Mouse (Mus musculus) neural tube, embryonic 13.5 days (tissue): ENCODE data around the gene Phgr1. TPM values are rescaled to one million over a fixed set of nuclear protein-coding genes. Genes with fewer than 3 reads are reported as not detected.

Source experiments
- ATAC-seq: fragments of 200-750 bp; cut with Nextera tagmentation; 2 replicates; pipeline ENCODE4 v1.8.0; 2017; ENCODE audit warnings: low read depth, mild to moderate bottlenecking, moderate TSS enrichment, moderate library complexity
- H3K27ac ChIP-seq: fragments of 300-500 bp; sonication (generic); replicated peaks from 2 replicates; pipeline ENCODE4 v1.5.1; 2015; ENCODE audit warnings: moderate library complexity, mild to moderate bottlenecking, inconsistent platforms
- H3K27me3 ChIP-seq: fragments of 300-500 bp; sonication (generic); 2 replicates; pipeline ENCODE4 v1.6.1; 2015; ENCODE audit warnings: mild to moderate bottlenecking, inconsistent platforms
- H3K36me3 ChIP-seq: fragments of 300-500 bp; sonication (generic); 2 replicates; pipeline ENCODE4 v1.6.1; 2015; ENCODE audit warnings: mild to moderate bottlenecking, inconsistent platforms
- H3K4me1 ChIP-seq: fragments of 300-500 bp; sonication (generic); replicated peaks from 2 replicates; pipeline ENCODE4 v1.6.1; 2015; ENCODE audit warnings: inconsistent platforms
- H3K4me2 ChIP-seq: fragments of 300-500 bp; sonication (generic); 2 replicates; pipeline ENCODE4 v1.6.1; 2015; ENCODE audit warnings: inconsistent platforms, mild to moderate bottlenecking, moderate library complexity
- H3K4me3 ChIP-seq: fragments of 300-500 bp; sonication (generic); 2 replicates; pipeline ENCODE4 v1.5.1; 2015; ENCODE audit warnings: mild to moderate bottlenecking, inconsistent platforms
- H3K9ac ChIP-seq: fragments of 300-500 bp; sonication (generic); 2 replicates; pipeline ENCODE4 v1.6.1; 2015; ENCODE audit warnings: moderate library complexity, mild to moderate bottlenecking, inconsistent platforms
- H3K9me3 ChIP-seq: fragments of 300-500 bp; sonication (generic); 2 replicates; pipeline ENCODE4 v1.6.1; 2016; ENCODE audit warnings: inconsistent platforms
- WGBS: fragments of 180-500 bp; shearing (Covaris S2); methylation state at CpG from one replicate; pipeline ENCODE4 v1.1.7; 2015; 5-methylcytosine and 5-hydroxymethylcytosine counted together
- polyA plus RNA-seq: library from polyadenylated mRNA; unstranded; fragments of >200 nt; fragmentation: Nextera tagmentation; extraction: Ambion mirVana; gene quantifications from 2 replicates; pipeline ENCODE4 v1.2.1, GENCODE M21; 2015

Gene Phgr1
- polyA plus RNA-seq, 1 experiment from 2014 or later, result not detected

GRCm38 (mm10) chr2:118783093-118783492 is 10.5 kb downstream of the Phgr1 start:
- Histone ChIP-seq H3K27me3 (peaks cover 18% of the 10 kb centered on the region), H3K36me3 (peaks cover 31% of the 10 kb centered on the region), H3K27ac (no peak overlapping the region), H3K4me3 (no peak overlapping the region), H3K4me1 (peaks cover 21% of the 10 kb centered on the region), H3K9ac (no peak overlapping the region), H3K9me3 (no peaks in the 10 kb centered on the region), H3K4me2 (no peak overlapping the region)
- 61% methylated on average over 5 of the region's 5 CpGs for WGBS
- ATAC-seq, result no peak

- Histone ChIP-seq H3K4me3 (no peak overlapping the region), H3K27me3 (peaks cover 22% of the 10 kb centered on the region), H3K9me3 (no peaks in the 10 kb centered on the region), H3K36me3 (peaks cover 35% of the 10 kb centered on the region), H3K4me1 (peaks cover 21% of the 10 kb centered on the region), H3K27ac (no peak overlapping the region), H3K9ac (no peak overlapping the region), H3K4me2 (no peak overlapping the region)
- 91% methylated on average over 7 of the region's 7 CpGs for WGBS
- no peak for ATAC-seq
Measured at GRCm38 (mm10) chr2:118783663-118784062, 11.1 kb downstream of the Phgr1 start.

DNA sequence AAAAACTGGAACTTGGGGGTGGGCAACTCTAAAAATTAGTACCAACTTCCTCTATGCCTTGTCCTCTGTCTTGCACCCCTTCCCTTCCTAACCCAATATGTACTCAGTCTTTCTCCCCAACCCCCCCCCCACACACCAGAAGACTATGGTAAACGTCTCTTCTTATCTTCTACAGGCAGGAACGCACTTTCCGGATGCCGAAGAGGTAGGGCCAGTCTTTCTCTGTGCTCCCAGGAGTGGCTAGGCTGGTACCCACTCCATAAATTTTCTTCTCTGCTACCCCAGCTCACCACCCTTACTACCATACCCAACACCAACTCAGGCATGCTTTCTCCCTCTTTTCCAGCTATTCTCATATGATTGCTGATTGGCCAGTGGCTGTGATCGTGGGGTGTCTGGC is 14.0 kb downstream of the Phgr1 start:
- Histone ChIP-seq H3K36me3 (peaks cover 58% of the 10 kb centered on the region), H3K4me2 (no peak overlapping the region), H3K4me3 (no peak overlapping the region), H3K27me3 (peaks cover 40% of the 10 kb centered on the region), H3K9me3 (no peaks in the 10 kb centered on the region), H3K9ac (no peak overlapping the region), H3K4me1 (peaks cover 12% of the 10 kb centered on the region), H3K27ac (no peak overlapping the region)
- 84% methylated on average over 5 of the region's 5 CpGs for WGBS
- ATAC-seq, result no peak

GRCm38 (mm10) chr2:118789501-118789900 is 16.9 kb downstream of the Phgr1 start:
- ATAC-seq, result no peak
- H3K36me3 ChIP-seq, result peaks cover 85% of the 10 kb centered on the region
- H3K4me3 ChIP-seq, result no peak overlapping the region
- no peak overlapping the region for H3K9ac ChIP-seq
- no peaks in the 10 kb centered on the region for H3K9me3 ChIP-seq
- H3K27me3 ChIP-seq, result peaks cover 40% of the 10 kb centered on the region
- 82% methylated on average over 11 of the region's 11 CpGs for WGBS
- peaks cover 12% of the 10 kb centered on the region for H3K4me1 ChIP-seq
- no peak overlapping the region for H3K4me2 ChIP-seq
- no peak overlapping the region for H3K27ac ChIP-seq

GRCm38 (mm10) chr2:118790221-118790550 is 17.6 kb downstream of the Phgr1 start:
- peak; percentile 51; the same call in 1 of the 2 replicates for ATAC-seq

GRCm38 (mm10) chr2:118790551-118791525 is 18.3 kb downstream of the Phgr1 start:
- H3K36me3 ChIP-seq, result peaks cover 76% of the 10 kb centered on the region

More at GRCm38 (mm10) chr2:118790221-118790550, 17.6 kb downstream of the Phgr1 start:
- Histone ChIP-seq H3K9ac (no peak overlapping the region), H3K27ac (no peak overlapping the region), H3K9me3 (no peaks in the 10 kb centered on the region), H3K36me3 (peaks cover 79% of the 10 kb centered on the region), H3K4me1 (peaks cover 12% of the 10 kb centered on the region), H3K4me2 (peak overlapping the region; percentile 42), H3K27me3 (peaks cover 38% of the 10 kb centered on the region), H3K4me3 (no peak overlapping the region)
- WGBS, result 51% methylated on average over 12 of the region's 12 CpGs

DNA sequence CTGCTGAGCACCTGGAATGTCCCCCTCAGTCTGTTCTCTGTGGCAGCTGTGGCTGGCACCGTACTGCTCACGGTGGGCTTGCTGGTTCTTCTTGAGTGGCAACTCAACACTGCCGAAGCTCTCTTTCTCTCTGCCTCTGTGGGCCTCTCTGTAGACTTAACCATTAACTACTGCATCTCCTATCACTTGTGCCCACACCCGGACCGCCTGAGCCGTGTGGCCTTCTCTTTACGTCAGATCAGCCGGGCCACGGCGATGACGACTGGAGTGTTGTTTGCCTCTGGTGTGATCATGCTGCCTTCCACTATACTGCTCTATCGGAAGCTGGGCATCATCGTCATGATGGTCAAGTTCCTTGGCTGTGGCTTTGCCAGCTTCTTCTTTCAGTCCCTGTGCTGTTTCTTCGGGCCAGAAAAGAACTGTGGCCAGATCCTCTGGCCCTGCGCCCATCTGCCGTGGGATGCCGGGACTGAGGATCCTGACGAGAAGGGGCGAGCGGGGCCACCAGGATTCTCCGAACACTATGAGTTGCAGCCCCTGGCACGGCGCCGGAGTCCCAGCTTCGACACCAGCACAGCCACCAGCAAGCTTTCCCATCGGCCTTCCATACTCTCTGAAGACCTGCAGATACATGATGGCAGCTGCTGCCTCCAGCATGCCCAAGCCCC is 19.2 kb downstream of the Phgr1 start:
- Histone ChIP-seq H3K4me2 (no peak overlapping the region), H3K9me3 (no peaks in the 10 kb centered on the region), H3K27me3 (peaks cover 32% of the 10 kb centered on the region), H3K9ac (no peak overlapping the region), H3K27ac (no peak overlapping the region), H3K4me1 (peaks cover 12% of the 10 kb centered on the region), H3K4me3 (no peak overlapping the region), H3K36me3 (peaks cover 67% of the 10 kb centered on the region)
- 96% methylated on average over 26 of the region's 26 CpGs for WGBS
- ATAC-seq, result no peak

More at GRCm38 (mm10) chr2:118790551-118791525, 18.3 kb downstream of the Phgr1 start:
- H3K9me3 ChIP-seq, result no peaks in the 10 kb centered on the region
- no peak overlapping the region for H3K27ac ChIP-seq
- peaks cover 12% of the 10 kb centered on the region for H3K4me1 ChIP-seq
- peak; percentile 78 for ATAC-seq
- no peak overlapping the region for H3K9ac ChIP-seq
- peak overlapping the region; percentile 42 for H3K4me2 ChIP-seq
- peaks cover 37% of the 10 kb centered on the region for H3K27me3 ChIP-seq
- WGBS, result 26% methylated on average over 44 of the region's 44 CpGs
- no peak overlapping the region for H3K4me3 ChIP-seq

GRCm38 (mm10) chr2:118792259-118792613 is 19.7 kb downstream of the Phgr1 start:
- no peak for ATAC-seq
- Histone ChIP-seq H3K27ac (no peak overlapping the region), H3K4me3 (no peak overlapping the region), H3K27me3 (peaks cover 31% of the 10 kb centered on the region), H3K4me1 (peaks cover 12% of the 10 kb centered on the region), H3K36me3 (peaks cover 62% of the 10 kb centered on the region), H3K4me2 (no peak overlapping the region), H3K9me3 (no peaks in the 10 kb centered on the region), H3K9ac (no peak overlapping the region)
- WGBS, result 85% methylated on average over 4 of the region's 4 CpGs

DNA sequence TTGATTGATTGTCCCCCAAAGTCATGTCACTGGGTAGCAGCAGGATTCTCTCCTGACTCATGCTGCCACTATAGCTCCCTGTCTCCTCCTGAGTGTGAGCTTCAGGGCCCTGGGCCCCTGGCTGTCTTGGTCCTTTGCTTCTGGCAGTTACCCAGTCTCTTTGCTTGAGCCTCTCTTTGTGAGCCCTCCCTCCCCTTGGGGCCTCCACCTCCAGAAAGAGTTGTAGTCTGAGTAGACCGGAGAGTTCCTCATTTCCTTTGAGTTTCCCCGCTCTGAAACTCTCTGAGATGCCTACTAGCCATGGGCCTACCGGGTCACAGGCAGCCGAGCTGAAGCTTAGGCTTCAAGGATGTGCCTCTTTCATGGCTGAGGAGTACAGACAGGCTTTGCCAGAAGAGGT is 21.1 kb downstream of the Phgr1 start:
- Histone ChIP-seq H3K9me3 (0 out of 2 replicates have a peak, but pooled peaks cover 5% of the 10 kb centered on the region), H3K27me3 (peaks cover 18% of the 10 kb centered on the region; the same call in 1 of the 2 replicates), H3K4me2 (no peak overlapping the region), H3K4me3 (no peak overlapping the region), H3K9ac (no peak overlapping the region), H3K4me1 (peaks cover 12% of the 10 kb centered on the region), H3K27ac (no peak overlapping the region), H3K36me3 (peaks cover 49% of the 10 kb centered on the region)
- no peak for ATAC-seq
- WGBS, result 80% methylated on average over 4 of the region's 4 CpGs

DNA sequence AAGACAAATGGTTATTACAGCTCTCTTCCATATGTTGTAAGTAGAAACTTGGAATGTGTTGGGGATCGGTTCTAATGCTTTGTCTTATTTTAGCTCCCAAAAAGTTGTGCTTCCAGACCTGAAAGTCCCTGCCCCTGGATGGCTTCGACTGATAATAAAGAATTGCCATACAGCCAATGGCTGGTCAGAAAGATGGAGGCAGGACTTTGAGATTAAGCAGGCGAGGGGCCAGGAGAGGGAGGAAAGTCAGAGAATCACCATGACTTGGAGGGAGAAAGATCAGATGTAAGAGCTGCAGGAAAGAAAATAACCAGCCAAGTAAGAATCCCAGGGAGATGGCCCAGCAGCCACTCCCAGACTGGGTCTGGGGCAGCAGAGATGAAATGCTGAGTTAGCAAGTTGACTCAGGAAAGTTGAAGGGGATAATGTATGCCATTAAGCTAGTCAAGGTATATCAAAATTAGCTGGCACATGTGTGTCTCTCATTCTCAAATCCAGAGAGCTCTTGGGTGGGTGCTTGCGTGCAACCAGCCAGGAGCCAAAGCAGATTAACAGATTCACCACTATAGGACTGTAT is 30.1 kb downstream of the Phgr1 start:
- no peak overlapping the region for H3K4me2 ChIP-seq
- H3K27ac ChIP-seq, result no peak overlapping the region
- ATAC-seq, result no peak
- 0 out of 2 replicates have a peak, but pooled peaks cover 5% of the 10 kb centered on the region for H3K9me3 ChIP-seq
- 71% methylated on average over 4 of the region's 4 CpGs for whole genome bisulfite sequencing
- H3K4me3 ChIP-seq, result no peak overlapping the region
- H3K4me1 ChIP-seq, result no peaks in the 10 kb centered on the region
- no peak overlapping the region for H3K9ac ChIP-seq
- no peaks in the 10 kb centered on the region for H3K36me3 ChIP-seq
- H3K27me3 ChIP-seq, result no peaks in the 10 kb centered on the region

- Histone ChIP-seq H3K9ac (no peak overlapping the region), H3K36me3 (no peaks in the 10 kb centered on the region), H3K27me3 (no peaks in the 10 kb centered on the region), H3K4me3 (no peak overlapping the region), H3K4me2 (no peak overlapping the region), H3K4me1 (no peaks in the 10 kb centered on the region), H3K27ac (no peak overlapping the region), H3K9me3 (no peaks in the 10 kb centered on the region)
- 78% methylated on average over 2 of the region's 2 CpGs for WGBS
- no peak for ATAC-seq
Measured at GRCm38 (mm10) chr2:118804474-118804873, 31.9 kb downstream of the Phgr1 start.

DNA sequence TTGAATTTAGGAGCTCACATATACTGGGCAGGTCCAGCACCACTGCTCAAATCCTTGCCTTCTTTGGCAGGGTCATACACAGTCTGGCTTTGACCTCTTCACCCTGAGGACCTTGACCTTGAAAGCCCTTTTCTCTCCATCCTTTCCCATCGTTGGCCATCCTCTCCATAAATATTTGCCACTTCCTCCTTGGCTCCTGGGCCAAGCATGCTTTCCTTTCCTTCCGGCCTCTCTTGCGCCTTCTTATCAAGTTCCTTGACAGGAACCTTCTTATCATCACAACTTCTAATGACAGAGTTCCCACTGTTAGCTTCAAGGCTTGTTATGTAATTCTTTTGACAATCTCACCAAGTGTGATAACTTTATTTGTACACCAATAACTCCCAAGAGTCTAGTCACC is 32.6 kb downstream of the Phgr1 start:
- H3K9me3 ChIP-seq, result no peaks in the 10 kb centered on the region
- no peak overlapping the region for H3K4me2 ChIP-seq
- H3K27ac ChIP-seq, result no peak overlapping the region
- H3K4me1 ChIP-seq, result no peaks in the 10 kb centered on the region
- WGBS, result 79% methylated on average over 3 of the region's 3 CpGs
- no peak overlapping the region for H3K4me3 ChIP-seq
- ATAC-seq, result no peak
- H3K9ac ChIP-seq, result no peak overlapping the region
- H3K36me3 ChIP-seq, result no peaks in the 10 kb centered on the region
- no peaks in the 10 kb centered on the region for H3K27me3 ChIP-seq
